Mouse (Mus musculus) forebrain, embryonic 14.5 days (tissue): ENCODE data around the gene Lrp6. TPM values are rescaled to one million over a fixed set of nuclear protein-coding genes. Genes with fewer than 3 reads are reported as not detected.
A peak's percentile ranks its signal among the peaks of the same experiment; 100 is the strongest.

Experiments used
- ATAC-seq: fragments of 200-750 bp; cut with Nextera tagmentation; 2 replicates; pipeline ENCODE4 v1.8.0; 2017; ENCODE audit warnings: mild to moderate bottlenecking, moderate library complexity
- DNase-seq: peaks from one replicate; pipeline ENCODE4 v3.0.0-alpha.2; 2015; ENCODE audit warnings: low spot score
- H3K27ac ChIP-seq: fragments of 300-500 bp; sonication (generic); 2 replicates; pipeline ENCODE4 v1.5.1; 2014; ENCODE audit warnings: low read depth, mild to moderate bottlenecking, control low read depth, low read length, moderate library complexity
- H3K27me3 ChIP-seq: fragments of 300-500 bp; sonication (generic); replicated peaks from 2 replicates; pipeline ENCODE4 v1.6.1; 2014; ENCODE audit warnings: low read length, control low read depth, mixed read lengths; ENCODE audit not compliant: control insufficient read depth, insufficient read depth
- H3K36me3 ChIP-seq: fragments of 300-500 bp; sonication (generic); 2 replicates; pipeline ENCODE4 v1.6.1; 2014; ENCODE audit warnings: low read length, control low read depth; ENCODE audit not compliant: control insufficient read depth, insufficient read depth
- H3K4me1 ChIP-seq: fragments of 300-500 bp; sonication (generic); 2 replicates; pipeline ENCODE4 v1.6.1; 2014; ENCODE audit warnings: antibody characterized with exemption, low read length, control low read depth; ENCODE audit not compliant: control insufficient read depth, insufficient read depth
- H3K4me2 ChIP-seq: fragments of 300-500 bp; sonication (generic); 2 replicates; pipeline ENCODE4 v1.6.1; 2014; ENCODE audit warnings: mild to moderate bottlenecking, control low read depth, low read length
- H3K4me3 ChIP-seq: fragments of 300-500 bp; sonication (generic); 2 replicates; pipeline ENCODE4 v1.5.1; 2014; ENCODE audit warnings: low read depth, low read length, control low read depth
- H3K9ac ChIP-seq: fragments of 300-500 bp; sonication (generic); 2 replicates; pipeline ENCODE4 v1.6.1; 2014; ENCODE audit warnings: mild to moderate bottlenecking, low read length, control low read depth, moderate library complexity
- H3K9me3 ChIP-seq: fragments of 300-500 bp; sonication (generic); replicated peaks from 2 replicates; pipeline ENCODE4 v1.6.1; 2016; ENCODE audit warnings: low read length, control low read depth, mixed read lengths; ENCODE audit not compliant: control insufficient read depth
- WGBS: fragments of 180-500 bp; shearing (Covaris S2); extraction: QIAGEN DNeasy Blood & Tissue Kit; methylation state at CpG from one replicate; pipeline ENCODE4 v1.1.7; 2014; 5-methylcytosine and 5-hydroxymethylcytosine counted together
- polyA plus RNA-seq: library from polyadenylated mRNA; unstranded; fragments of >200 nt; fragmentation: Nextera tagmentation; extraction: Ambion mirVana; gene quantifications from 2 replicates; pipeline ENCODE4 v1.2.1, GENCODE M21; 2014

Lrp6 gene
- polyA plus RNA-seq, 1 experiment from 2014 or later = 20.9 TPM

DNA sequence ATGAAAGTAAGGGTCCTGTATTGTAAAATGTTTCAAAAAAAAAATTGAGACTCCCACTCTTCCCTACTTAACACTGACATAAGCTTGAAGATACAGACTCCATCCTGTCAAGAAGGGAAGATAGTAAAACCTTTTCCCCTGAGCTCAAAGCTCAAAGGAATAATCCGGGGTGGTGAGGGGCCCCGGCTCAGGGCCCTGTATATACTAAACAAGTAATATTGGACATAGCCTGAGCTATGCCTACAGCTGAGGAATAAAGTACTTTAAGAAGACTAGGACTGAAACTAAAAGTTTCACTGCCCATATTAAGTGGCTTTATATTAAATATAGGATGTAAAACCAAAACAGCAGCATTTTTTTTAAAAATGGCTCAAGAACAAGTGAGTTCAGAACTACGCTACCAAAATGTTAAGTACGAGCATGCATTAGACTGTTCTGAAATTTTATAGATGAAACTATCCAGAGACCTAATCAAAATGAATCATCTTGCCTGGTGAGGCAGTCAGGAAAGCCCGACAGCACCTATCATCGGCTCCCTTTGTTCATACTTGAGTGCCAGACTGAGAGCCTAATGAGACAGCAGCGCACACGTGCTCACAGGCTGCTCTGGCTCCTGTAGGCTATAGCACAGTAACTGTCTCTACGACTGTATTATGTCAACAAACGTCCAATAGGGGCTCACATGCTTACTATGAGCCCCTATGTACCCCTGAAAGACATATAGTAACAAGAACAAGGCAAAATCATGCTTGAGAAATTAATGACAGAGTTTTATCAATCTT is 66.2 kb downstream of the Lrp6 start:
- H3K27me3 ChIP-seq = no peaks in the 10 kb centered on the region
- no peak overlapping the region for H3K4me3 ChIP-seq
- H3K9ac ChIP-seq = no peak overlapping the region
- WGBS = 42% methylated on average over 10 of the region's 10 CpGs
- H3K4me1 ChIP-seq = peaks cover 13% of the 10 kb centered on the region
- DNase-seq (peak; percentile 88), ATAC-seq (peak; percentile 97)
- peaks cover 26% of the 10 kb centered on the region; the same call in 1 of the 2 replicates for H3K36me3 ChIP-seq
- no peak overlapping the region for H3K4me2 ChIP-seq
- peak overlapping the region; percentile 66 for H3K27ac ChIP-seq
- no peaks in the 10 kb centered on the region for H3K9me3 ChIP-seq

DNA sequence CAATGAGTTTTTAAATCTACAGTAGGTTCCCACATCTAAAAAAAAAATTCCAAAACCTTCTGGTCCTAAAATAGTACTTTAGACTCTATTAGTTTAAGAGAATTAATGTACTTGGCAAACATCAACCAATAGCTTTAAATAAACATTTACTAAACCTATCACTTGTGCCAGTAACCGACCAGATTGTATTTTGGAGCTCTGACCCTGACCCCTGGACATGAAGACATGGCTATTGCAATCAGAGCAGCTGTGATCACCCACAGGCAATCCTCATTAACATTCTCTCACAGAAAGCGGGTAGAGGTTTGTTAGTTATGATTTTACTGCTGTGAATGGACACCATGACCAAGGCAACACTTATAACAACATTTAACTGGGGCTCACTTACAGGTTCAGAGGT is 67.7 kb downstream of the Lrp6 start:
- no peak overlapping the region for H3K4me3 ChIP-seq
- no peak overlapping the region for H3K27ac ChIP-seq
- no peak overlapping the region for H3K4me2 ChIP-seq
- DNase-seq = no peak
- H3K36me3 ChIP-seq = peaks cover 16% of the 10 kb centered on the region; the same call in 1 of the 2 replicates
- H3K9ac ChIP-seq = no peak overlapping the region
- H3K9me3 ChIP-seq = no peaks in the 10 kb centered on the region
- WGBS = 95% methylated on average over 2 of the region's 2 CpGs
- H3K4me1 ChIP-seq = peaks cover 23% of the 10 kb centered on the region
- no peak for ATAC-seq
- no peaks in the 10 kb centered on the region for H3K27me3 ChIP-seq

DNA sequence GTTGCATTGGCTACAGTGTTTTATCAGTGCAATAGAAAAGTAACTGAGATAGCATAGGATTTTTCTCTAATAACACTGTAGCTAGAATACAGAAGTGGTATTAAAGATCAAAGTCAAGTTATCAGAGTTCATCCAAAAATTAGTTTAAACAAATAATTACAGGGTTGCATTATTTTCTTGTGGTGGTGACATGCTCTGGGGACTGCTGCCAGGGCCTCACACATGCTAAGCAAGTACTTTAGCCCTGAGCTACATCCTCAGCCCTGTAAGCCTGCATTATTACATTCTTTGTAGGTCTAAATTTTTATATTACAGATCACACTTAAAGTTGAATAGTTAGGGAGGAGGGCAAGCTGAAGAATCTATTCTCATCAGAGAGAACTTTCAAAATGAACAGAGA is 68.2 kb downstream of the Lrp6 start:
- DNase-seq (no peak), ATAC-seq (no peak)
- no peak overlapping the region for H3K27ac ChIP-seq
- H3K4me3 ChIP-seq = no peak overlapping the region
- H3K27me3 ChIP-seq = no peaks in the 10 kb centered on the region
- H3K9me3 ChIP-seq = no peaks in the 10 kb centered on the region
- peaks cover 16% of the 10 kb centered on the region; the same call in 1 of the 2 replicates for H3K36me3 ChIP-seq
- H3K4me1 ChIP-seq = peaks cover 25% of the 10 kb centered on the region
- H3K9ac ChIP-seq = no peak overlapping the region
- H3K4me2 ChIP-seq = no peak overlapping the region

DNA sequence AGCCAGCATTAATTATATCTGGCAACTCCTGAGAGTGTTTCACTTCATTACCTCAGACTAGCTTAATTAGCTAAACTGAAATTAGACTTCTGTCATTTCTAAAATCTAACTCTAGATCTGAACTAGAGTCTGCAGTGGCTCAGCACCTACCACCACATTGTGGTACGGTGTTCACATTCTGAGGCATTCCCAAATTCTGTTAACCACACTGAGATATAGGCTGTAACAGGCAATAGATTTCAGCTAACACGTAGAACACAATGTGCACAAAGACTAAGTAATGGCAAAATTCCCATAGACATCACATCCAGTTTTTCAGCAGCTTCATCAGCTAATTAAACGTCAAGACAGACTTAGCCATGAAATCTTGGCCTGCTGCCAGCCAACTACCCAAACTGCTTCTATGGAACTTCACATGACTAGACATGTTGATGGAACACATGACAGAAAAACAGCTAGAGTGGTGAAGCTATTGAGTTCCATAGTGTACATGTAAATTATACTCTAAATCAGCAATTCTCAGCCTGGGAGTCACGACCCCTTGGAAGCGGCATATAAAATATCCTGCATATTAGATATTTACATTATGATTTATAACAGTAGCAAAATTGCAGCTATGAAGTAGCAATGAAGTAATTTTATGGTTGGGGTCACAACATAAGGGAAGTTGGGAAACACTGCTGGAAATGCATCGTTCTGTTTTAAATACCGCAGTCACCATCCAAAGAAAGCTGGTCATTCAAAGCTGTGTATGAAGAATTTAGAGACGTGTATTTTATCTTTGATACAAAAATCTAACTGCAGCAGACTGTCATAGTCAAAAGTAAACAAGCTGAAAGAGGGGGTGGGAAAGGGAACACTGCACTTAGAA is 71.7 kb downstream of the Lrp6 start:
- ATAC-seq = peak; percentile 90
- 42% methylated on average over 8 of the region's 8 CpGs for WGBS
- H3K4me1 ChIP-seq = peaks cover 19% of the 10 kb centered on the region
- H3K9me3 ChIP-seq = no peaks in the 10 kb centered on the region
- H3K4me3 ChIP-seq = no peak overlapping the region
- H3K27me3 ChIP-seq = no peaks in the 10 kb centered on the region
- H3K27ac ChIP-seq = peak overlapping the region; percentile 55; the same call in 1 of the 2 replicates
- H3K36me3 ChIP-seq = peaks cover 14% of the 10 kb centered on the region; the same call in 1 of the 2 replicates
- no peak overlapping the region for H3K4me2 ChIP-seq
- H3K9ac ChIP-seq = no peak overlapping the region
- DNase-seq = peak; percentile 97

DNA sequence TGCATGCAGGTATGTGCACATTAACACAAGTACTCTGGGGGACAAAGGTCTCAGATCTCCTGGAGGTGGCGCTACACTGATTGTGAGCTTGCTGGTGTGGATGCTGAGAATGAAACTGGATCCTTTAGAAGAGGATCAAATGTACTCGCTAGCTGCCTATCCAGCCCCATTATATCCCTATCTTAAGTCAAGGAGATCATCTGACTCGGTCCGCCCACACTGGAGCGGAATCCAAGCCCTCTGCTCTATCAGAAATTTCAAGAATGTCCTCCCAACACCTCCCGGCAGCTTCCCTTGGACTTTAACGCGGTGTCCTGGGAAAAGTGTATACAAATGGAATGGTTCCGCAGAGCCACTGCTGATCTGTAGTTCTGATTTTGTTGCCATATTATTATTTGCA is 77.1 kb downstream of the Lrp6 start:
- DNase-seq (no peak), ATAC-seq (no peak)
- no peak overlapping the region for H3K27ac ChIP-seq
- no peak overlapping the region for H3K4me2 ChIP-seq
- no peaks in the 10 kb centered on the region for H3K9me3 ChIP-seq
- WGBS = 95% methylated on average over 9 of the region's 9 CpGs
- H3K36me3 ChIP-seq = peaks cover 15% of the 10 kb centered on the region
- H3K9ac ChIP-seq = no peak overlapping the region
- peaks cover 13% of the 10 kb centered on the region; the same call in 1 of the 2 replicates for H3K4me1 ChIP-seq
- no peaks in the 10 kb centered on the region for H3K27me3 ChIP-seq
- H3K4me3 ChIP-seq = no peak overlapping the region

DNA sequence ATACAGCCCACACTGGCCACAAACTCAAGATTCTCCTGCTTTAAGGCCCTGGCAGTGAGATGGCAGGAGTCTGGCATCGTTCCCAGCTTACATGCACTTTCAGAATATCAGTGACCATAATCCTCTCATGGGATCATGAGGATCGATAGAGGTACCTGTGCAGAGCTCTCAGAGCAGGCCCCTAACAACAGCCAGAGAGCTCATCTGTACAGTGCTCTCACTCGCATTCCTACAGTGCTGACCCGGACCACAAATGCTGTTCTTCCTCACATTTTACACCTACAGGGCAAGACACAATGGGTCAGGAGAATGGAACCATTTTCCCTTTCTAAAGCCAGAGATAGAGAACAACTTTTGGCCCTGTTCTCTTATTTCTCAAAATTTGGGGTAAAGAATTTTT is 77.6 kb downstream of the Lrp6 start:
- DNase-seq = no peak
- Histone ChIP-seq H3K9me3 (no peaks in the 10 kb centered on the region), H3K4me1 (peaks cover 9% of the 10 kb centered on the region; the same call in 1 of the 2 replicates), H3K4me2 (no peak overlapping the region), H3K27ac (no peak overlapping the region), H3K27me3 (no peaks in the 10 kb centered on the region), H3K9ac (no peak overlapping the region), H3K4me3 (no peak overlapping the region), H3K36me3 (peaks cover 20% of the 10 kb centered on the region)
- WGBS = 91% methylated on average over 4 of the region's 4 CpGs
- no peak for ATAC-seq

DNA sequence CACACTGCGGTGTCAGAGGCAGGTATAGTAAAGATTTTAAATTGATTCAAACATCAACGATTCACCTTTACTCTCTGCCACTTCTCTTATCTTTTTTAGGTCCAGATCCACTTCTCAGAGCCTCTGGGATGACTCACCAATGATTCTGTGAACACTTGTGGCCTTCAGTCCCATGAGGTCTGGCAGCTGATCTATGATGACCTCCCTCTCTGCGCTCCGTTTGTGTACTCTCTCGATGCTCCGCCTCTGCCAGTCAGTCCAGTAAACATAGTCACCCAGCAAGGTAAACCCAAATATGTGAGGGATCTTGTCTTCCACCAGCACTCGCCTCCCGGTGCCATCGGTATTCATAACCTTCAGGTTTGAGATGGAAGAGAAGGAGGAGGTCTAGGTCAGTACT is 80.4 kb downstream of the Lrp6 start:
- Histone ChIP-seq H3K9me3 (no peaks in the 10 kb centered on the region), H3K27me3 (no peaks in the 10 kb centered on the region), H3K36me3 (peaks cover 27% of the 10 kb centered on the region), H3K9ac (no peak overlapping the region), H3K4me3 (no peak overlapping the region), H3K4me1 (no peaks in the 10 kb centered on the region), H3K4me2 (no peak overlapping the region), H3K27ac (no peak overlapping the region)
- 97% methylated on average over 9 of the region's 9 CpGs for WGBS
- DNase-seq (no peak), ATAC-seq (no peak)

DNA sequence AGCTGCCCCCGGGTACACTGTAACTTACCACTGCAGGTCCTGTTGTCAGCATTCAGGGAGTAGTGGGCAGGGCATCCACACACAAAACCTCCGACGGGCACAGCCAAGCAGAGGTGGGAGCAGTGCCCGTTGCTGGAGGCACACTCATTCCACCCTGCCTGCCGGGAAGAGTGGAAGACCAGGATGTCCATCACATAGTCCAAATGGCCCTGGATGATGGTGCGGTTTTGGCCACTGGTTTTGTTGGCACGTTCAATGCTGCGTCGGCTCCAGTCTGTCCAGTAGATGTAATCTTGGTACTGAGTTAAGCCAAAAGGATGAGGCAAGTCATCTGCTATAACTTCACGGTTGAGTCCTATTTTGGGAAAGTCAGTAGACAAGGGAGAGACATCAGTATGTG is 87.3 kb downstream of the Lrp6 start:
- Histone ChIP-seq H3K27ac (no peak overlapping the region), H3K9ac (no peak overlapping the region), H3K27me3 (no peaks in the 10 kb centered on the region), H3K9me3 (no peaks in the 10 kb centered on the region), H3K4me3 (no peak overlapping the region), H3K36me3 (peaks cover 41% of the 10 kb centered on the region), H3K4me1 (no peaks in the 10 kb centered on the region), H3K4me2 (no peak overlapping the region)
- 94% methylated on average over 10 of the region's 10 CpGs for WGBS
- ATAC-seq (no peak), DNase-seq (no peak)

DNA sequence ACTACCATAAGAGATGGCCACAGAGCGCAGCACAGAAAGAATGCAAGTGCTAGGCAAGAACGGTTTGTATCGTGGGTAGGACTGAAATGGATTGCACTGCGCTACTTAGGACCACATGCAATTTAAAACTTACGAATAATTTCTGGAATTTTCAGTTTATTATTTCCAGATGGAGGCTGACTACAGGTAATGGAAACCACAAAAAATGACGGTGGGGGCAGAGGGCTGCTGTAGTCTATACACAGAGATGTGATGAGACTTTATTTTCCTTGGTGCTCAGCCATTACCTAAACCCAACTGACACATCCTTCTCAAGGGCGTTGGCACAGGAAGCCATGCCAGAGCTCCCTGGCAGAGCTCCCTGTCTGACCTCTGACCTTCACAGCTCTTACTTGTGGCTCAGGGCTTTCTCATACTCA is 93.6 kb downstream of the Lrp6 start:
- ATAC-seq (no peak), DNase-seq (no peak)
- Histone ChIP-seq H3K36me3 (peaks cover 26% of the 10 kb centered on the region), H3K4me3 (no peak overlapping the region), H3K4me1 (no peaks in the 10 kb centered on the region), H3K4me2 (no peak overlapping the region), H3K9ac (no peak overlapping the region), H3K27me3 (no peaks in the 10 kb centered on the region), H3K9me3 (no peaks in the 10 kb centered on the region), H3K27ac (no peak overlapping the region)
- 93% methylated on average over 7 of the region's 7 CpGs for WGBS
